Mouse (Mus musculus) thymus, postnatal 36 days (tissue): ENCODE results near the gene Smok2b.
"Not testable (repeated sequence)": the region's sequence is repeated elsewhere in the genome, so short reads cannot be mapped to it uniquely, and the experiment has no call there.

Experiments used
- DNase-seq, 2 experiments: peaks; one replicate each; pipeline ENCODE4 v3.0.0; 2022; ENCODE audit warnings: mixed read lengths in 2 of 2

Gene Smok2b

DNA sequence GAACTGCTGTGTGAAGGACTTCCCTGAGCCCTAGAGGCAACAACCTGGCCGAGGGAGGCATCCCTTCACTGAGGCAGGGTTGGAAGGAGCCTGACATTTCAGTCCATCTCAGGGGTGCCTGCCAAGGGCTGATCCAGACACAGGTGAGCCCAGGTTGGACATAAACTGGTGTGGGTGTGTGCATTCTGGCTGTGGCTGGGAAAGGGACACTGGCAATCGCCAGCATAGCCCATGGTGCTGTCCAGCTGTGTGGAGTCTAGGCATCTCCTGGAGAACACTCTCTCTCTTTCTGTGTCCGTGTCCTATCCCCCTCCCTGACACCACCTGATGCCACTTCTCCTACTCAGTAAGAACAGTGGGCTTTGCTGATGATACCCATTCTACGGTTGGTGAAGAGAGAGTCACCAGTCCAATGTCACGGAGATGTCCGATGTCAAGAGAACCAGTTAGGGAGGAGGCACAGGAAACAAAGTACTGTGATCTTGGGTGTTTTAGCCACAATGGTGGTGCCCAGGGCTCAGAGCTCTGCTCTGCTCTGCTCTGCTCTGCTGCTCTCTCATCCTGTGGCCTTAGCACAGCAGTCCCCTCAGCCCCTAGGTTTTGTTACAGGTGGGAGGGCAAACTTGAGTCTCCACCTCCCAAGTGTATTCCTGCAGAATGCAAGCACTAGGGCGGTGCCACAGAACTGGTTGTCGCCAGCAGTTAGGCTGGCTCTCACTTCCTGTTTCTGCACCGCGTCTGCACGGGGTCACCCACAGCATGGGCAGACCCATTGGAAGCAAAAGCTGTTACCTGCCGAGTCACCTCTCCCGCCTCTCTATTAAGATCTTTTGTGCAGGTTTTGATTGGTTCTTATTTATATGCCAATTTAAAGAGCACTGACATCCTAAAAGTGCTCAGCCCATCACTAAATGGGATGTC is 11.0 kb downstream of the Smok2b start:
- DNase-seq = not testable (repeated sequence)

DNA sequence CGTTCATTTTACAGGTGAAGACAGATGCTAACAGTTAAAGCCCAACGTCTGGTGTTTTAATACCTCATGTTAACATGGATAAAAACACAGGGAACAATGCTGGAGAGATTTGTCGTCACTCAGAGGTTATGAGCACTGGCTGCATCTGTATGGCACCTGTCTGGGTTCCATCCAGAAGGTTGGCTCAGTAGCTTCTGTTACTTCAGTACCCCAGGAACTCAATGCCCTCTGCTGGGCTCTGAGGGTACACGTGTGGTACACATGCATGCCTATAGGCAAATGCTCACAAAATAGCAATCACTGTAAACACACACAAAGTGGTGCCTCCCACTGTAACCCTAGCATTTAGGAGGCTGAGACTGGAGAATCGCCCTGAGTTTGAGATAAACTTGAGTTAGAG is 24.7 kb downstream of the Smok2b start:
- DNase-seq = not testable (repeated sequence)
